Mouse (Mus musculus) megakaryocyte progenitor cell, adult 5-6 weeks (primary cell): ENCODE measurements around the gene F2rl2. TPM values are rescaled to one million over a fixed set of nuclear protein-coding genes. Genes with fewer than 3 reads are reported as not detected.

Source experiments
- total RNA-seq, 2 experiments: library from RNA; stranded (forward) in 1 of 2; stranded (reverse) in 1 of 2; fragments of 157-497, 149-512 nt in 1 of 2; fragments of 200-1000 nt in 1 of 2; gene quantifications; 2 replicates each; pipeline versions ENCODE4 v1.2.3 to v1.2.4; 2015 to 2017

The F2rl2 gene
- total RNA-seq, 2 experiments from 2014 or later: 1.0 TPM; not detected in 1

Other genes starting within 250 kb of the F2rl2 start
- gene S100z, start 218.1 kb upstream of the F2rl2 start, total RNA-seq (2015): not detected in 2 replicates
- gene S100z, start 218.1 kb upstream of the F2rl2 start, total RNA-seq (2017): not detected in 2 replicates
- gene F2rl1, start 171.6 kb upstream of the F2rl2 start, total RNA-seq (2015): 0.15 and 0.27 TPM in 2 replicates
- gene F2rl1, start 171.6 kb upstream of the F2rl2 start, total RNA-seq (2017): 0.04 and 0.61 TPM in 2 replicates
- 3.8 and 9.6 TPM in 2 replicates for gene F2r, start 78.4 kb upstream of the F2rl2 start, total RNA-seq (2015)
- gene F2r, start 78.4 kb upstream of the F2rl2 start, total RNA-seq (2017): 2.5 and 6.2 TPM in 2 replicates
- gene Iqgap2, start 195.1 kb downstream of the F2rl2 start, total RNA-seq (2015): 95.0 and 97.5 TPM in 2 replicates
- gene Iqgap2, start 195.1 kb downstream of the F2rl2 start, total RNA-seq (2017): 128 and 149 TPM in 2 replicates